8 mouse cellular contexts compared by ENCODE assay signal in the genomic region with DNA sequence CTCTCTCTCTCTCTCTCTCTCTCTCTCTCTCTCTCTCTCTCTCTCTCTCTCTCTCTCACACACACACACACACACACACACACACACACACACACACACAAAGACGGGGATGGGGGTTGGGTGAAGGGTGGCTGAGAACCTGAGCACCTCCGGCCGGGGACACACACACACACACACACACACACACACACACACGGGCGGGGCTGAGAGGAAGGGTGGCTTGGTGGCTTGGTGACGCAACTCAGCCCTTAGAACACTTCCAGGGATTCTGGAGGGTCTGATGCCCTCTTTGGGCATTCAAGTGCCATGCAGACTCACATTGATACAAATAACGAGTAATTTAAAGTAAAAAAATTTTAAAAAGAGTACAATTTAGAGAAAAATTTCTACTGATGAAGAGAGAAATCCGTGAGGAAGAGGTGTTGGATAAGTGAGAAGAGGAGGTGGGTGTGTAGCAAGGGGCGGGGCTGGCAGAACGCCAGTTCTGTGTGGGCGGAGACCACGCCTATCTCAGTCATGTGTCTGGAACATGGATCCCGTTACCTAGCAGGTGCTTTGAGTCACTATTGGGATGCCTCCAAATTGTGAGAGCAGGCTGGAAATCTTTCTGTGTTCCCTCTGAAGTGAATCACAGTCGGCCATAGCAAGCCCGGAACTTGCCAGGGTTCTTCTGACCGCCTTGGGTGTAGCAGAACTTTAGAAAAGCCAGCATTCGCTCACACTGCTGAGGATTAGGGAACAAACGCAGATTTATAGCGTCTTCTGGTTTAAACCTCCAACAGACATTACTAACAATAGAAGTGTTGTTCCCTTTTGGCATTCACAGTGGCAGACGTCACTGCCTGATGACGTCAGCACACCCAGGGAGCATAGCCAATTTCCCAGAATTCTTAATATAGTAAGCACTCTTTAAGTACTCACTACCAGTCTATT. TPM values are rescaled to one million over a fixed set of nuclear protein-coding genes. Genes with fewer than 3 reads are reported as not detected.
DNase-seq lines count a peak whose midpoint lies in the region; ATAC-seq and TF ChIP-seq lines count a peak whose summit lies in the region.

No protein-coding gene starts in this region.

- WGBS in embryonic facial prominence, embryonic 12.5 days, result 24% methylated on average over 21 of the region's 21 CpGs
- WGBS in kidney, adult 2 months, result 18% methylated on average over 19 of the region's 21 CpGs
- 25% methylated on average over 20 of the region's 21 CpGs for WGBS in limb, embryonic 12.5 days
- WGBS in midbrain, embryonic 13.5 days, result 29% methylated on average over 21 of the region's 21 CpGs
- WGBS in stomach, embryonic 16.5 days, result 14% methylated on average over 21 of the region's 21 CpGs

- no peak for TF ChIP-seq CTCF in kidney, adult 2 months (conservative IDR thresholded peaks at IDR 0.05; ENCODE audit: insufficient read depth, insufficient read length, low read depth, low read length)

- H3K27me3 ChIP-seq in embryonic facial prominence, embryonic 12.5 days, result peaks cover 14% of the 10 kb centered on the region; the same call in 1 of the 2 replicates
- H3K27me3 ChIP-seq in kidney, adult 2 months (replicated peaks; ENCODE audit: control insufficient read depth, insufficient read depth, low read length), result no peaks in the 10 kb centered on the region
- peaks cover 18% of the 10 kb centered on the region for H3K27me3 ChIP-seq in limb, embryonic 12.5 days
- H3K27me3 ChIP-seq in midbrain, embryonic 13.5 days, result no peaks in the 10 kb centered on the region; the same call in 1 of the 2 replicates
- H3K27me3 ChIP-seq in stomach, embryonic 16.5 days (ENCODE audit: control insufficient read depth, insufficient read depth, low read length), result no peaks in the 10 kb centered on the region

- H3K36me3 ChIP-seq in embryonic facial prominence, embryonic 12.5 days, result no peaks in the 10 kb centered on the region
- no peaks in the 10 kb centered on the region for H3K36me3 ChIP-seq in kidney, adult 2 months (ENCODE audit: control insufficient read depth, insufficient read depth, low read length)
- H3K36me3 ChIP-seq in limb, embryonic 12.5 days, result no peaks in the 10 kb centered on the region
- H3K36me3 ChIP-seq in midbrain, embryonic 13.5 days, result no peaks in the 10 kb centered on the region
- no peaks in the 10 kb centered on the region for H3K36me3 ChIP-seq in stomach, embryonic 16.5 days (ENCODE audit: control insufficient read depth, insufficient read depth, low read length)

- H3K4me3 ChIP-seq in embryonic facial prominence, embryonic 12.5 days, result no peak overlapping the region
- no peak overlapping the region for H3K4me3 ChIP-seq in kidney, adult 2 months (ENCODE audit: insufficient read depth, low read depth, low read length)
- no peak overlapping the region for H3K4me3 ChIP-seq in limb, embryonic 12.5 days (replicated peaks)
- peak overlapping the region; percentile 21 for H3K4me3 ChIP-seq in midbrain, embryonic 13.5 days (replicated peaks)
- peak overlapping the region; percentile 27; the same call in 1 of the 2 replicates for H3K4me3 ChIP-seq in stomach, embryonic 16.5 days (replicated peaks; ENCODE audit: low read length)

- H3K9ac ChIP-seq in embryonic facial prominence, embryonic 12.5 days, result no peak overlapping the region
- H3K9ac ChIP-seq in limb, embryonic 12.5 days (replicated peaks), result no peak overlapping the region
- no peak overlapping the region for H3K9ac ChIP-seq in midbrain, embryonic 13.5 days (replicated peaks)
- H3K9ac ChIP-seq in stomach, embryonic 16.5 days (ENCODE audit: low read length), result peak overlapping the region; percentile 46; the same call in 1 of the 2 replicates

- H3K4me2 ChIP-seq in embryonic facial prominence, embryonic 12.5 days (replicated peaks), result peak overlapping the region; percentile 21; the same call in 1 of the 2 replicates
- H3K4me2 ChIP-seq in limb, embryonic 12.5 days, result peak overlapping the region; percentile 23
- peak overlapping the region; percentile 44 for H3K4me2 ChIP-seq in midbrain, embryonic 13.5 days (replicated peaks)
- H3K4me2 ChIP-seq in stomach, embryonic 16.5 days (ENCODE audit: low read depth, low read length), result peak overlapping the region; percentile 49

- H3K9me3 ChIP-seq in embryonic facial prominence, embryonic 12.5 days, result no peaks in the 10 kb centered on the region
- H3K9me3 ChIP-seq in limb, embryonic 12.5 days, result no peaks in the 10 kb centered on the region
- no peaks in the 10 kb centered on the region for H3K9me3 ChIP-seq in midbrain, embryonic 13.5 days
- H3K9me3 ChIP-seq in stomach, embryonic 16.5 days (replicated peaks; ENCODE audit: control insufficient read depth, low read length), result no peaks in the 10 kb centered on the region

- peak; percentile 47 for ATAC-seq in activated CD4-positive, CD25-positive, alpha-beta regulatory T cell, adult 4 months
- ATAC-seq in embryonic facial prominence, embryonic 12.5 days (ENCODE audit: insufficient number of reproducible peaks, insufficient read depth, low FRiP score, low TSS enrichment), result no peak; the same call in 1 of the 2 replicates
- 0 out of 2 replicates have a peak, but pooled peaks have one; percentile 14 for ATAC-seq in limb, embryonic 12.5 days (ENCODE audit: insufficient number of reproducible peaks, insufficient read depth, low FRiP score, low TSS enrichment, low read depth)
- ATAC-seq in midbrain, embryonic 13.5 days, result peak; percentile 70
- ATAC-seq in stomach, embryonic 16.5 days (ENCODE audit: insufficient read depth, low FRiP score), result peak; percentile 89

- peaks cover 4% of the 10 kb centered on the region; the same call in 1 of the 2 replicates for H3K4me1 ChIP-seq in embryonic facial prominence, embryonic 12.5 days
- H3K4me1 ChIP-seq in kidney, adult 2 months (ENCODE audit: control insufficient read depth, insufficient read depth, low read length), result peaks cover 4% of the 10 kb centered on the region; the same call in 1 of the 2 replicates
- peaks cover 5% of the 10 kb centered on the region; the same call in 1 of the 2 replicates for H3K4me1 ChIP-seq in limb, embryonic 12.5 days (replicated peaks)
- peaks cover 3% of the 10 kb centered on the region for H3K4me1 ChIP-seq in midbrain, embryonic 13.5 days (replicated peaks)
- H3K4me1 ChIP-seq in stomach, embryonic 16.5 days (ENCODE audit: control insufficient read depth, insufficient read depth, low read length), result peaks cover 5% of the 10 kb centered on the region

- no peak for TF ChIP-seq POLR2A in kidney, adult 2 months (IDR thresholded peaks at IDR 0.05; ENCODE audit: low read depth, low read length)

- DNase-seq in 416B (ENCODE audit: low read depth), result peak; percentile 95
- DNase-seq in heart, adult 8-10 months (ENCODE audit: low spot score), result peak; percentile 86
- DNase-seq in kidney, adult 2 months, result peak; percentile 60

- no peak overlapping the region for H3K27ac ChIP-seq in embryonic facial prominence, embryonic 12.5 days
- no peak overlapping the region for H3K27ac ChIP-seq in kidney, adult 2 months (ENCODE audit: insufficient read depth, low read depth, low read length)
- H3K27ac ChIP-seq in limb, embryonic 12.5 days, result no peak overlapping the region
- H3K27ac ChIP-seq in midbrain, embryonic 13.5 days, result no peak overlapping the region
- peak overlapping the region; percentile 62 for H3K27ac ChIP-seq in stomach, embryonic 16.5 days (ENCODE audit: low read length)

RNA-seq across cellular contexts. Expression of a gene that starts 12.2 kb away (rescaled TPM):
- polyA plus RNA-seq in activated CD4-positive, CD25-positive, alpha-beta regulatory T cell, adult 4 months (2017; shearing (Covaris generic)), result 10 to 100 TPM; 17.4 to 24.1 TPM
- 9.3 and 10.7 TPM in 2 replicates for polyA plus RNA-seq in embryonic facial prominence, embryonic 12.5 days (2016; fragmentation: Nextera tagmentation; extraction: Ambion mirVana)
- 10 to 100 TPM; 17.9 to 25.0 (median 20.5) TPM for total RNA-seq in heart, adult 8-10 months (2022)
- polyA plus RNA-seq in kidney, adult 2 months (2012; rRNA removed), result 10.9 and 12.3 TPM in 2 replicates
- 7.5 and 8.1 TPM in 2 replicates for polyA plus RNA-seq in limb, embryonic 12.5 days (2016; fragmentation: Nextera tagmentation; extraction: Ambion mirVana)
- polyA plus RNA-seq in midbrain, embryonic 13.5 days (2015; fragmentation: Nextera tagmentation; extraction: Ambion mirVana), result 5.3 and 6.2 TPM in 2 replicates
- polyA plus RNA-seq in stomach, embryonic 16.5 days (2015; fragmentation: Nextera tagmentation; extraction: Ambion mirVana), result 13.3 and 15.8 TPM in 2 replicates

RNA-seq across cellular contexts. Expression of a gene that starts 17.4 kb away (rescaled TPM):
- polyA plus RNA-seq in activated CD4-positive, CD25-positive, alpha-beta regulatory T cell, adult 4 months (2017; shearing (Covaris generic)), result 1 to 10 TPM; 7.5 to 8.9 TPM
- 0.41 TPM in 1 of 2 replicates, not detected in the other for polyA plus RNA-seq in embryonic facial prominence, embryonic 12.5 days (2016; fragmentation: Nextera tagmentation; extraction: Ambion mirVana)
- 1 to 10 TPM; 1.4 to 2.1 (median 1.6) TPM for total RNA-seq in heart, adult 8-10 months (2022)
- 0.14 and 0.31 TPM in 2 replicates for polyA plus RNA-seq in kidney, adult 2 months (2012; rRNA removed)
- polyA plus RNA-seq in limb, embryonic 12.5 days (2016; fragmentation: Nextera tagmentation; extraction: Ambion mirVana), result 0.14 TPM in 1 of 2 replicates, not detected in the other
- polyA plus RNA-seq in midbrain, embryonic 13.5 days (2015; fragmentation: Nextera tagmentation; extraction: Ambion mirVana), result not detected in 2 replicates
- polyA plus RNA-seq in stomach, embryonic 16.5 days (2015; fragmentation: Nextera tagmentation; extraction: Ambion mirVana), result 3.1 and 3.8 TPM in 2 replicates

RNA-seq across cellular contexts. Expression of a gene that starts 32.1 kb away (rescaled TPM):
- not detected for polyA plus RNA-seq in activated CD4-positive, CD25-positive, alpha-beta regulatory T cell, adult 4 months (2017; shearing (Covaris generic))
- polyA plus RNA-seq in embryonic facial prominence, embryonic 12.5 days (2016; fragmentation: Nextera tagmentation; extraction: Ambion mirVana), result not detected in 2 replicates
- not detected for total RNA-seq in heart, adult 8-10 months (2022)
- polyA plus RNA-seq in kidney, adult 2 months (2012; rRNA removed), result 0.03 TPM in 1 of 2 replicates, not detected in the other
- polyA plus RNA-seq in limb, embryonic 12.5 days (2016; fragmentation: Nextera tagmentation; extraction: Ambion mirVana), result not detected in 2 replicates
- not detected in 2 replicates for polyA plus RNA-seq in midbrain, embryonic 13.5 days (2015; fragmentation: Nextera tagmentation; extraction: Ambion mirVana)
- 0.27 and 0.39 TPM in 2 replicates for polyA plus RNA-seq in stomach, embryonic 16.5 days (2015; fragmentation: Nextera tagmentation; extraction: Ambion mirVana)

RNA-seq across cellular contexts. Expression of a gene that starts 45.4 kb away (rescaled TPM):
- polyA plus RNA-seq in activated CD4-positive, CD25-positive, alpha-beta regulatory T cell, adult 4 months (2017; shearing (Covaris generic)), result not detected
- not detected in 2 replicates for polyA plus RNA-seq in embryonic facial prominence, embryonic 12.5 days (2016; fragmentation: Nextera tagmentation; extraction: Ambion mirVana)
- total RNA-seq in heart, adult 8-10 months (2022), result not detected
- polyA plus RNA-seq in kidney, adult 2 months (2012; rRNA removed), result 0.11 and 0.25 TPM in 2 replicates
- polyA plus RNA-seq in limb, embryonic 12.5 days (2016; fragmentation: Nextera tagmentation; extraction: Ambion mirVana), result not detected in 2 replicates
- not detected in 2 replicates for polyA plus RNA-seq in midbrain, embryonic 13.5 days (2015; fragmentation: Nextera tagmentation; extraction: Ambion mirVana)
- 3.2 and 4.8 TPM in 2 replicates for polyA plus RNA-seq in stomach, embryonic 16.5 days (2015; fragmentation: Nextera tagmentation; extraction: Ambion mirVana)

RNA-seq across cellular contexts. Expression of a gene that starts 58.1 kb away (rescaled TPM):
- polyA plus RNA-seq in activated CD4-positive, CD25-positive, alpha-beta regulatory T cell, adult 4 months (2017; shearing (Covaris generic)), result not detected
- polyA plus RNA-seq in embryonic facial prominence, embryonic 12.5 days (2016; fragmentation: Nextera tagmentation; extraction: Ambion mirVana), result not detected in 2 replicates
- not detected for total RNA-seq in heart, adult 8-10 months (2022)
- polyA plus RNA-seq in kidney, adult 2 months (2012; rRNA removed), result not detected in 2 replicates
- polyA plus RNA-seq in limb, embryonic 12.5 days (2016; fragmentation: Nextera tagmentation; extraction: Ambion mirVana), result not detected in 2 replicates
- not detected in 2 replicates for polyA plus RNA-seq in midbrain, embryonic 13.5 days (2015; fragmentation: Nextera tagmentation; extraction: Ambion mirVana)
- polyA plus RNA-seq in stomach, embryonic 16.5 days (2015; fragmentation: Nextera tagmentation; extraction: Ambion mirVana), result not detected in 2 replicates

Comparison
In these comparisons a context has a peak if more than half of its experiments do, and no peak if none do; other contexts are left out.
1. H3K4me3 ChIP-seq: peak in midbrain, embryonic 13.5 days (single experiment) and stomach, embryonic 16.5 days (single experiment); none in embryonic facial prominence, embryonic 12.5 days (single experiment), kidney, adult 2 months (single experiment) and limb, embryonic 12.5 days (single experiment).
2. Peak in every context shown above with its lines, with median percentiles within 50 percentile points of each other: DNase-seq and H3K4me2 ChIP-seq.